Mouse (Mus musculus) bone marrow, adult 2 months (tissue): ENCODE results near the gene Rfx8. TPM values are rescaled to one million over a fixed set of nuclear protein-coding genes. Genes with fewer than 3 reads are reported as not detected.

Experiments
- H3K27ac ChIP-seq: fragments of 200-500 bp; 2 replicates; pipeline ENCODE4 v1.5.1; 2012; ENCODE audit warnings: low read depth, mild to moderate bottlenecking, control low read depth, inconsistent platforms, low read length; ENCODE audit not compliant: control insufficient read depth, poor library complexity, insufficient read depth
- H3K4me1 ChIP-seq: fragments of 200-500 bp; 2 replicates; pipeline ENCODE4 v1.6.1; 2011; ENCODE audit warnings: low read length; ENCODE audit not compliant: control insufficient read depth, insufficient read depth
- H3K4me3 ChIP-seq: fragments of 200-500 bp; replicated peaks from 2 replicates; pipeline ENCODE3; 2011; ENCODE audit warnings: mild to moderate bottlenecking, low read depth, low read length, control low read depth; ENCODE audit not compliant: control insufficient read depth
- CTCF ChIP-seq: fragments of 200-500 bp; IDR thresholded peaks from 2 replicates; pipeline ENCODE4 v1.5.1; 2011; ENCODE audit warnings: low read length, control low read depth; ENCODE audit not compliant: control insufficient read depth, insufficient read depth
- POLR2A ChIP-seq: fragments of 200-500 bp; IDR thresholded peaks from 2 replicates; pipeline ENCODE4 v1.6.1; 2011; ENCODE audit warnings: low read depth, mild to moderate bottlenecking, control low read depth, low read length, borderline replicate concordance; ENCODE audit not compliant: control insufficient read depth
- WGBS: fragments of 180-500 bp; shearing (Covaris S2); methylation state at CpG from one replicate; pipeline ENCODE4 v1.1.7; 2018; 5-methylcytosine and 5-hydroxymethylcytosine counted together
- polyA plus RNA-seq: library from polyadenylated mRNA; stranded (reverse); fragments of >200 nt; gene quantifications from 2 replicates; pipeline ENCODE4 v1.2.4, GENCODE M21; 2011; ENCODE audit warnings: low replicate concordance; ENCODE audit not compliant: missing spikeins, insufficient read depth, insufficient read length

The Rfx8 gene
- polyA plus RNA-seq, 1 experiment: not detected

DNA sequence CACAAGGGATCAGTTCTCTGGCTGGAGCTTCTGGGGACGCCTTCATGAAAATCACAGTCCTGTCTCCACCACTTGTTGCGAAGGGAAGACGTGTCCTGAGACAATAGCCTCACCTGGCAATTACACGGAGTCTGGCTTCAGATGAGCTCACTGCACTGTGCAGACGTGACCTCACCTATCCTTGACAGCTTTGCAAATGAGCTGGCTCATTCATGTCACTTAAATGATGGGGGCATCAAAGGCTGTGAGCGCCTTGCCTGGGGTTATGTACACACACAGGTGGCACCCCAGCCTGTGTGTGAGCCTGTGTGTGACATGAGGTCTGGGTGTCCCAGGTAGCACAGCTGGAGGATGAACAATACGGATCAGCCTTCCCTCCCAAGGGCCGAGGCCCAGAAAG, 41.9 kb downstream of the Rfx8 start:
- WGBS: 84% methylated on average over 8 of the region's 8 CpGs
- Histone ChIP-seq H3K4me1 (no peaks in the 10 kb centered on the region), H3K27ac (no peak overlapping the region), H3K4me3 (no peak overlapping the region)
- TF ChIP-seq CTCF (no peak), POLR2A (no peak)

DNA sequence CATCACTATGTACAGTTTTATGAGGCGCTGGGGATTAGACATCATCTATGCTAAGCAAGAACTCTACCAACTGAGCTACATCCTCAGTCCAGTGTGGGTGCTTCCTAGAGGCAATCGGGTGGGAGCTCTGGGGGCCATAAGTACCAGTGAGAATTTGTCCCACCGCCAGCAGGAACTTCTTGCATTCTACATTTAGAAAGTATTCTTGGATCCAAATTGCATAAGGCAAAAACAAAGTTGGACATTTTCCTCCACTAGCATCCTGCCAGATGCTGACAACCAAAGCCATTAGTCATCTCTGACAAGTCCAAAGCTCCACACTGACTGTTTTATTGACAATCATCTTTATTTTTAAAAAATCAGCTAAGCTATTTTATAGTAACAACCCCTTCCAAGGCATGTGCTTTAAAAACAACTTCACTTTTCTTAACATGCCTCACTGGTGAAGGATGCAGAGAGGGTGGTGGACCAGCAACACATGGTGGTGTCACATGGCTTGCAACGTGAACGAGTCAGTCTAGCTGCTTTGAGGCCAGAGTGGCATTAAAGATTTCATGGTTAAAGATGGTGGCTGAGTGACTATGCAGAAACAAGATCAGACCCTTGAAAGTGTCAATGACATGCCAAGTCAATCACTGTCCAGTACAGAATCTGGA, 44.4 kb downstream of the Rfx8 start:
- TF ChIP-seq CTCF (no peak), POLR2A (no peak)
- Histone ChIP-seq H3K4me3 (no peak overlapping the region), H3K27ac (no peak overlapping the region), H3K4me1 (no peaks in the 10 kb centered on the region)
- WGBS: 75% methylated on average over 5 of the region's 5 CpGs

DNA sequence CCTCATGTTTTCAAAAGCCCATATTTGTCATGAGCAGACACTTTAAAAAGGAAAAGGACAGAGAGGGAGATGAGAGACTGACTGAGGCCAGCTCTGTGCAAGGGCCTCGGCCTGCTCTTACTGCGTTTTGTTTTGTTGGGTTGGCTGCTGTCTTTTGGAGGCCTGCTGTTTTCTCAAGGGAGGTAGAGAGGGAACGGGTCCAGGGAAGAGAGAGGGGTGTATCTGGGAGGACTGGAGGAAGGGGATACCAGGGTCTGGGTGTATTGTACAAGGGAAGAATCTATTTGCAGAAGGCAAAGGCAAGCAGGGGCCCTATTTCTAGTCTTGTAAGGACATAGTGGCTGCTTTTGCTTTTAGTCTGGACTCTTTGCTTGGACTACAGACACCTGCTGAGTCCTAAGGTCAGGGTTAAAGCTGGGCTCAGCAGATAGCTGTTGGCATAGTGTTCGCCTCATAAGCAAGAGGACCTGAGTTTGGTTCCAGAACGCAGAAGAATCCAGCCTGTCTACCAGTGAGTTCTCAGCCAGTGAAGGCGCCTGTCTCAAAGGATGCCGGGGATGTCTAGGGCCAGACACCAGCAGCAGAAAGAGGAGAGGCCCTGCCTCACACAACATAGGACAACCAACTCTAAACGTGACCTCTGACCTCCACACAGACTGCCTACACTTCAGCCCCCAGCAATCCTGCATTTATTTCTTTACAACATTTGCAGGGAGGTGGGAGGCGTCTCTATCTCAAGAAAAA, 48.3 kb downstream of the Rfx8 start:
- no peak overlapping the region for H3K4me3 ChIP-seq
- 82% methylated on average over 9 of the region's 9 CpGs for WGBS

DNA sequence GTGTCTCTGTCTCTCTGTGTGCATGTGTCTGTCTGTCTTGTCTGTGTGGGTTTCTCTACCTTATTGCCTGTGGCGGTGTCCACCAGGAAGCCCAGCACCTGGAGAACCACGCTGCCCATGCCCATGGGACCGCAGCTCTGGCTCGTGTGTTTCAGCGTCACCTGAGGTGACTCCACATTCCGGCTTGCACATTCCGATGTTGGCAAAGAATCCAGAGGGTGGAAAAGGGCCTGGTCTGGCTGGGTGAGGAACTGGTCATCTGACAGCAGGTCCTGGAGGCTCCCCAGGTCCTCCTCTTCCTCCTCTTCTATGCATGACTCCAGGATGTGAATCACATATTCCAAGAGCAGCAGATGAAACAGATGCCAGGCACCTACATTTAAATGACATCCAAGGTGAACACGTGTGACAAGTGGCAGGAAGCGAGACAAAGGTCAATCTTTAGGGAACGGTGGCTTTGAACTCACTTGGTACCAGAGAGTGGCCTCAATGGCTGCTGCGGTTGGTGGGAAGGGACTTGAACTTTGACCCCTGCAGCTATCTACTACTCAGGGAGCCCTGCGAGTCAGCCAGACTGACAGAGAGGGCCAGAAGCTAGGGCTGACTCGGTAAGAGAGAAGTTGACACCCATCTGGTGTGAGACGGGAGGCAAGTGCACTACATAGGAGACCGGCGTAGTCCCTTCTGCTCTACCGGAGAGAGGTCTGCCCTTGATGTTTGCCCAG, 50.4 kb downstream of the Rfx8 start:
- no peaks in the 10 kb centered on the region; the same call in 1 of the 2 replicates for H3K4me1 ChIP-seq
- TF ChIP-seq POLR2A: no peak
- no peak for TF ChIP-seq CTCF
- 88% methylated on average over 17 of the region's 17 CpGs for WGBS

More for the DNA sequence above, 48.3 kb downstream of the Rfx8 start:
- TF ChIP-seq CTCF: no peak
- no peak for TF ChIP-seq POLR2A
- Histone ChIP-seq H3K4me1 (no peaks in the 10 kb centered on the region; the same call in 1 of the 2 replicates), H3K27ac (no peak overlapping the region)

DNA sequence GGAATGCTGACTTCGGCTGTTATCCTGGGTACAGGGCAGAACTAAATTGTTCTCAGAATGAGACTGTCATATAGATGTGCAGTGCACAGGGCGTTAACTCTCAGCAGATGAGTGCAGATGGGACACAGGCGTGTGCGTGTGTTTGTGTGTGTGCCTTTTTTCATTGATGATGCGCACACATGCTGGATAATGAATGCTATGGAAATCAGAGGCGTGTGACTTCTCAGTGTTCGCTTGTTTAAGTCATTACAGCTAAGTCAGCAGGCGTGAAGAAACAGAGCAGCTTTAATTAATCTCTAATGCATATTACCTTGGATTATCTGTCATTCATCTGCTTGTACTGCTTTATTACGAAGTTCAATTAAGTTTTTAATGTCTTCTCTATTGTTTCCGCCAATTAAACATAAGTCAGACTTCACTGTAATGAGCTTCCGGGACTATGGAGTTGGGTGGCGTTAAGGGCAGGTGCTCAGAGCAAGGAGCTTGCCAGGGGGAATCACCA, 54.0 kb downstream of the Rfx8 start:
- Histone ChIP-seq H3K27ac (no peak overlapping the region), H3K4me1 (no peaks in the 10 kb centered on the region; the same call in 1 of the 2 replicates), H3K4me3 (no peak overlapping the region)
- whole genome bisulfite sequencing: 84% methylated on average over 12 of the region's 12 CpGs
- TF ChIP-seq POLR2A: no peak
- no peak for TF ChIP-seq CTCF

More for the DNA sequence above, 50.4 kb downstream of the Rfx8 start:
- no peak overlapping the region for H3K4me3 ChIP-seq
- H3K27ac ChIP-seq: no peak overlapping the region

DNA sequence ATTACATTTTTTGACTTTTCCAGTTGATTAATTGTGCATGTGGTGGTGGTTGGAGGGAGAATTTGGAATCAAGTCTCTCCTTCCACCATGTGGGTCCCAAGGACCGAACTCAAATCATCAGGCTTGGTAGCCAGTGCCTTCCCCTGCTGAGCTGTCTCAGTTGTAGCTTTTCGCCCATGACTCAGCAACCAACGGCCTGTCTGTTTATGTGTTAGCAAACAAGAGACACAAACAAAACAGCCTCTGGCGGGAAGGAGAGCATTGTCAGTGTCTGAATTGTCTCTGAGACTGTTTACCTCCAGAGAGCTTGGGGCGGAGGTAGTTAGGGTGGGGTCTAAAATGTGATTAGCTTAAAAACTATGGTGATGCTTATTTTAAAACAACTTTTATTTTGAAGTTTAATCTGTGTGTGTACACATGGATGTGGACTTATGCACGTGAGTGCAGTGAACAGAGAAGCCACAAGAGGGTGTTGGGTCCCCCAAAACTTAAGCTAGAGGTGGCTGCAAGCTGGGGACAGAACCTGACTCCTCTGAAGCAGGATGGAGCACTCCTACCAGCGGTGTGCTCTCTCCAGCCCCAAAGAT, 56.7 kb downstream of the Rfx8 start:
- TF ChIP-seq POLR2A (no peak), CTCF (no peak)
- no peak overlapping the region for H3K4me3 ChIP-seq
- 84% methylated on average over 7 of the region's 7 CpGs for WGBS

DNA sequence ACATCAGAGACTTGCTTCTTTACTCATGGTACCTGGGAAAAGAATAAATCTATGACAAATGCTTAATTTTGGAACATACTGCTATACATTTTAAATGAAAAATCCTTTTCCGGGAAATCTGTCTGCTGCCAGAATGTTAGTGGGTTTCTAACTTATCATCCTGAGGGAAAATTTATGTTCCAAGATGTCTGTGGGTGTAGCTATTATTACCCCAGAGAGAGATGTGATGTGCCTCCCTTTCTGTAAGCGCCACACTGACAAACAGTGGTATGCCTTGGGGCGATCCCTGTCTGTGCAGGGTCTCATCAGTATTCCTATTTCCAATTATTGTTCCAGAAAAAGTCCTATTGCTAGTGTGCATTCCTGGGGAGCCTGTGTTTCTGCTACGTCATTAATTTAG, 57.7 kb downstream of the Rfx8 start:
- H3K4me1 ChIP-seq: no peaks in the 10 kb centered on the region
- no peak for TF ChIP-seq CTCF
- no peak for TF ChIP-seq POLR2A
- 85% methylated on average over 4 of the region's 4 CpGs for WGBS

More for the DNA sequence above, 56.7 kb downstream of the Rfx8 start:
- H3K4me1 ChIP-seq: no peaks in the 10 kb centered on the region
- no peak overlapping the region for H3K27ac ChIP-seq

More for the DNA sequence above, 57.7 kb downstream of the Rfx8 start:
- Histone ChIP-seq H3K27ac (no peak overlapping the region), H3K4me3 (no peak overlapping the region)
